Mouse (Mus musculus): ENCODE measurements at regions not wholly inside any gene's neighbourhood (a gene's known extent, or its start where the extent isn't known, plus 50 kb on each side); places are given as distances from the start of the nearest gene placed in this dataset.

GRCm38 (mm10) chr8:115423682-115424081 is 283.9 kb downstream of the Maf start:
- no peak for DNase-seq

GRCm38 (mm10) chr8:115423056-115423455 is 284.5 kb downstream of the Maf start:
- DNase-seq, result no peak

- DNase-seq, result no peak
Measured at GRCm38 (mm10) chr8:115420536-115420935, 287.1 kb downstream of the Maf start.

- DNase-seq, result no peak
Measured at GRCm38 (mm10) chr8:115420131-115420530, 287.5 kb downstream of the Maf start.

- DNase-seq, result no peak
Measured at GRCm38 (mm10) chr8:115418056-115418455, 289.5 kb downstream of the Maf start.

- DNase-seq, result no peak
Measured at GRCm38 (mm10) chr8:115414061-115414473, 293.5 kb downstream of the Maf start.

- DNase-seq, result no peak
Measured at GRCm38 (mm10) chr8:115411756-115412155, 295.8 kb downstream of the Maf start.

GRCm38 (mm10) chr8:115411061-115411460 is 296.5 kb downstream of the Maf start:
- no peak for DNase-seq

GRCm38 (mm10) chr8:115410191-115410590 is 297.4 kb downstream of the Maf start:
- DNase-seq, result no peak

GRCm38 (mm10) chr8:115407535-115407934 is 300.1 kb downstream of the Maf start:
- no peak for DNase-seq

- no peak for DNase-seq
Measured at GRCm38 (mm10) chr8:115403601-115404000, 304.0 kb downstream of the Maf start.

- peak; percentile 14 for DNase-seq
Measured at GRCm38 (mm10) chr8:115402471-115403197, 305.0 kb downstream of the Maf start.
